Mouse (Mus musculus): ENCODE measurements around the gene Dlgap3.

The Dlgap3 gene

GRCm38 (mm10) chr4:127168914-127169345 lies at the start of gene Dlgap3:
Dlgap3 (plus strand) TSS chr4:127169204.
- in situ Hi-C loops (cut with MboI, MseI), result loop anchor here in 1 of 2 experiments (25.0 kb wide), 1 partner anchor 1018 kb away; no protein-coding TSS in a partner anchor

GRCm38 (mm10) chr4:127123391-127123790 lies 45.6 kb upstream of the Dlgap3 start, which contains the start of gene Tmem35b:
Tmem35b (plus strand) TSS chr4:127123691.
- in situ Hi-C loops (cut with MboI, MseI), result no loop called here

GRCm38 (mm10) chr4:127124331-127124730 lies 44.7 kb upstream of the Dlgap3 start:
- in situ Hi-C loops (cut with MboI, MseI), result no loop called here

- in situ Hi-C loops (cut with MboI, MseI), result no loop called here
Observed at GRCm38 (mm10) chr4:127125834-127126463, 43.1 kb upstream of the Dlgap3 start.

GRCm38 (mm10) chr4:127134687-127135086 lies 34.3 kb upstream of the Dlgap3 start:
- in situ Hi-C loops (cut with MboI, MseI), result no loop called here

- in situ Hi-C loops (cut with MboI, MseI), result no loop called here
Observed at GRCm38 (mm10) chr4:127137591-127137990, 31.4 kb upstream of the Dlgap3 start.

- in situ Hi-C loops (cut with MboI, MseI), result no loop called here
Observed at GRCm38 (mm10) chr4:127138486-127138885, 30.5 kb upstream of the Dlgap3 start.

- in situ Hi-C loops (cut with MboI, MseI), result loop anchor here in 1 of 2 experiments (10.0 to 25.0 kb wide), 2 partner anchors 1037 to 1685 kb away; no protein-coding TSS in a partner anchor
Observed at GRCm38 (mm10) chr4:127150031-127150430, 19.0 kb upstream of the Dlgap3 start.

- in situ Hi-C loops (cut with MboI, MseI), result loop anchor here in 1 of 2 experiments (10.0 to 25.0 kb wide), 2 partner anchors 1034 to 1689 kb away; no protein-coding TSS in a partner anchor
Observed at GRCm38 (mm10) chr4:127153345-127153744, 15.7 kb upstream of the Dlgap3 start.

GRCm38 (mm10) chr4:127155757-127156156 lies 13.2 kb upstream of the Dlgap3 start:
- in situ Hi-C loops (cut with MboI, MseI), result loop anchor here in 1 of 2 experiments (10.0 to 25.0 kb wide), 2 partner anchors 1032 to 1691 kb away; no protein-coding TSS in a partner anchor

- in situ Hi-C loops (cut with MboI, MseI), result loop anchor here in 1 of 2 experiments (10.0 to 25.0 kb wide), 2 partner anchors 1030 to 1693 kb away; no protein-coding TSS in a partner anchor
Observed at GRCm38 (mm10) chr4:127157746-127158145, 11.3 kb upstream of the Dlgap3 start.

- in situ Hi-C loops (cut with MboI, MseI), result loop anchor here in 1 of 2 experiments (25.0 kb wide), 1 partner anchor 1023 kb away; no protein-coding TSS in a partner anchor
Observed at GRCm38 (mm10) chr4:127163926-127164325, 5.1 kb upstream of the Dlgap3 start.

- in situ Hi-C loops (cut with MboI, MseI), result loop anchor here in 1 of 2 experiments (25.0 kb wide), 1 partner anchor 1020 kb away; no protein-coding TSS in a partner anchor
Observed at GRCm38 (mm10) chr4:127167096-127167495, 1.9 kb upstream of the Dlgap3 start.

- in situ Hi-C loops (cut with MboI, MseI), result loop anchor here in 1 of 2 experiments (25.0 kb wide), 1 partner anchor 1020 kb away; no protein-coding TSS in a partner anchor
Observed at GRCm38 (mm10) chr4:127167731-127168130, 1.3 kb upstream of the Dlgap3 start.

GRCm38 (mm10) chr4:127168211-127168913 lies 642 bp upstream of the Dlgap3 start:
- in situ Hi-C loops (cut with MboI, MseI), result loop anchor here in 1 of 2 experiments (25.0 kb wide), 1 partner anchor 1019 kb away; no protein-coding TSS in a partner anchor

- in situ Hi-C loops (cut with MboI, MseI), result loop anchor here in 1 of 2 experiments (5.0 to 25.0 kb wide), 2 partner anchors 97 to 1018 kb away; no protein-coding TSS in a partner anchor
Observed at GRCm38 (mm10) chr4:127169346-127170221, 580 bp downstream of the Dlgap3 start.

- in situ Hi-C loops (cut with MboI, MseI), result loop anchor here in 1 of 2 experiments (5.0 to 25.0 kb wide), 2 partner anchors 99 to 1016 kb away; no protein-coding TSS in a partner anchor
Observed at GRCm38 (mm10) chr4:127170866-127171265, 1.9 kb downstream of the Dlgap3 start.

GRCm38 (mm10) chr4:127171341-127171905 lies 2.4 kb downstream of the Dlgap3 start:
- in situ Hi-C loops (cut with MboI, MseI), result loop anchor here in 1 of 2 experiments (5.0 to 25.0 kb wide), 2 partner anchors 99 to 1016 kb away; no protein-coding TSS in a partner anchor

GRCm38 (mm10) chr4:127172119-127172518 lies 3.1 kb downstream of the Dlgap3 start:
- in situ Hi-C loops (cut with MboI, MseI), result loop anchor here in 1 of 2 experiments (5.0 to 25.0 kb wide), 2 partner anchors 100 to 1015 kb away; no protein-coding TSS in a partner anchor

- in situ Hi-C loops (cut with MboI, MseI), result loop anchor here in 1 of 2 experiments (5.0 to 25.0 kb wide), 2 partner anchors 100 to 1015 kb away; no protein-coding TSS in a partner anchor
Observed at GRCm38 (mm10) chr4:127172614-127173013, 3.6 kb downstream of the Dlgap3 start.

Measured in T-helper 17 cell (primary cell).